13 mouse cellular contexts compared by ENCODE assay signal in the genomic region with DNA sequence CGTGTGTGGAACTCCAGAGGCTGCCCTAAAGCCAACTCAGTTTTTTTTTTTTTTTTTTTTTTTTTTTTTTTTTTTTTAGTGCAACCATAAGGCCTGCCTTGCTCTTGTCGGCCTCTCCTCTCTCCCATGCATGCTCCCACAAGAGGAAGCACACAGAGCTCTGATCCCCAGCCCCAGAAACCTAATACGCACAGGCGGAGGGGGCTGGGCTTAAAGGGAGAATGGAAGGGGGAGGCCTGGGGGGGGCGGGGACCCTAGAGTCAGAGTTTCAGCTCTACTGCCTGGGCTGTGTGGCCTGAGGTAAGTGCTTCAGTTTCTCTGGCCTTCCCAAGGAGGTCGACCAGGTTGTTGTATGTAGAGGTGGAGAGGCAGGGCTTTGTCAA. TPM values are rescaled to one million over a fixed set of nuclear protein-coding genes. Genes with fewer than 3 reads are reported as not detected.
DNase-seq lines count a peak whose midpoint lies in the region; ATAC-seq and TF ChIP-seq lines count a peak whose summit lies in the region.
"Had no signal": no experiment of that assay in that cellular context is flagged by ENCODE, and none has a peak within 500 bp of the region (broad histone marks: within the 10 kb centered on the region; RNA-seq: fewer than 3 reads in every experiment).

No protein-coding gene starts in this region.

- H3K27ac ChIP-seq in forebrain, embryonic 13.5 days, result no peak overlapping the region
- H3K27ac ChIP-seq in forebrain, postnatal 0 days (ENCODE audit: low read depth, low read length), result no peak overlapping the region
- H3K27ac ChIP-seq in liver, embryonic 12.5 days, result no peak overlapping the region
- no peak overlapping the region for H3K27ac ChIP-seq in liver, embryonic 11.5 days (ENCODE audit: low read depth, low read length)
- H3K27ac ChIP-seq in embryonic facial prominence, embryonic 11.5 days (replicated peaks; ENCODE audit: low read depth, low read length), result peak overlapping the region; percentile 42; the same call in 1 of the 2 replicates
- H3K27ac ChIP-seq in limb, embryonic 13.5 days, result peak overlapping the region; percentile 65; the same call in 1 of the 2 replicates
- H3K27ac ChIP-seq: heart, embryonic 13.5 days had no signal

- no peak for TF ChIP-seq CTCF in forebrain, postnatal 0 days (IDR thresholded peaks at IDR 0.05; ENCODE audit: low read depth)

- no peak overlapping the region for H3K4me3 ChIP-seq in forebrain, embryonic 13.5 days
- H3K4me3 ChIP-seq in forebrain, postnatal 0 days (ENCODE audit: low read depth, low read length), result no peak overlapping the region
- H3K4me3 ChIP-seq in liver, embryonic 12.5 days, result no peak overlapping the region
- H3K4me3 ChIP-seq in liver, embryonic 11.5 days (ENCODE audit: low read depth, low read length), result no peak overlapping the region
- no peak overlapping the region for H3K4me3 ChIP-seq in embryonic facial prominence, embryonic 11.5 days (ENCODE audit: low read depth, low read length)
- H3K4me3 ChIP-seq in limb, embryonic 13.5 days, result no peak overlapping the region
- H3K4me3 ChIP-seq: heart, embryonic 13.5 days; liver, embryonic 13.5 days; megakaryocyte, embryonic 14.5 days had no signal

- H3K27me3 ChIP-seq in forebrain, embryonic 13.5 days, result no peaks in the 10 kb centered on the region
- no peaks in the 10 kb centered on the region for H3K27me3 ChIP-seq in forebrain, postnatal 0 days (ENCODE audit: insufficient read depth, low read length)
- H3K27me3 ChIP-seq in liver, embryonic 12.5 days (replicated peaks), result peaks cover 24% of the 10 kb centered on the region
- peaks cover 14% of the 10 kb centered on the region for H3K27me3 ChIP-seq in liver, embryonic 11.5 days (replicated peaks; ENCODE audit: control insufficient read depth, insufficient read depth, low read length)
- H3K27me3 ChIP-seq in embryonic facial prominence, embryonic 11.5 days (ENCODE audit: control insufficient read depth, insufficient read depth, low read length), result no peaks in the 10 kb centered on the region
- peaks cover 9% of the 10 kb centered on the region; the same call in 1 of the 2 replicates for H3K27me3 ChIP-seq in limb, embryonic 13.5 days

- H3K4me1 ChIP-seq in forebrain, embryonic 13.5 days, result peaks cover 99% of the 10 kb centered on the region
- H3K4me1 ChIP-seq in forebrain, postnatal 0 days (ENCODE audit: insufficient read depth), result peaks cover 14% of the 10 kb centered on the region
- H3K4me1 ChIP-seq in liver, embryonic 12.5 days, result peaks cover 20% of the 10 kb centered on the region
- H3K4me1 ChIP-seq in liver, embryonic 11.5 days (replicated peaks; ENCODE audit: control insufficient read depth, insufficient read depth, low read length), result peaks cover 12% of the 10 kb centered on the region
- peaks cover 15% of the 10 kb centered on the region for H3K4me1 ChIP-seq in embryonic facial prominence, embryonic 11.5 days (ENCODE audit: control insufficient read depth, insufficient read depth, low read length)
- peaks cover 92% of the 10 kb centered on the region for H3K4me1 ChIP-seq in limb, embryonic 13.5 days
- H3K4me1 ChIP-seq: megakaryocyte, embryonic 14.5 days had no signal

- no peaks in the 10 kb centered on the region for H3K9me3 ChIP-seq in forebrain, embryonic 13.5 days (replicated peaks)
- no peaks in the 10 kb centered on the region for H3K9me3 ChIP-seq in forebrain, postnatal 0 days (ENCODE audit: low read length)
- H3K9me3 ChIP-seq in liver, embryonic 12.5 days (replicated peaks), result no peaks in the 10 kb centered on the region
- no peaks in the 10 kb centered on the region for H3K9me3 ChIP-seq in liver, embryonic 11.5 days (ENCODE audit: control insufficient read depth, low read length)
- H3K9me3 ChIP-seq in embryonic facial prominence, embryonic 11.5 days (replicated peaks; ENCODE audit: control insufficient read depth, low read length), result no peaks in the 10 kb centered on the region
- H3K9me3 ChIP-seq in limb, embryonic 13.5 days, result no peaks in the 10 kb centered on the region
- H3K9me3 ChIP-seq: heart, embryonic 13.5 days; liver, embryonic 13.5 days; megakaryocyte, embryonic 14.5 days had no signal

- H3K36me3 ChIP-seq in forebrain, embryonic 13.5 days (ENCODE audit: poor library complexity, severe bottlenecking), result peaks cover 31% of the 10 kb centered on the region
- H3K36me3 ChIP-seq in forebrain, postnatal 0 days (ENCODE audit: insufficient read depth), result no peaks in the 10 kb centered on the region
- H3K36me3 ChIP-seq in liver, embryonic 12.5 days, result no peaks in the 10 kb centered on the region
- no peaks in the 10 kb centered on the region for H3K36me3 ChIP-seq in liver, embryonic 11.5 days (ENCODE audit: control insufficient read depth, insufficient read depth, low read length)
- H3K36me3 ChIP-seq in embryonic facial prominence, embryonic 11.5 days (replicated peaks; ENCODE audit: control insufficient read depth, insufficient read depth, low read depth, low read length), result no peaks in the 10 kb centered on the region
- peaks cover 7% of the 10 kb centered on the region; the same call in 1 of the 2 replicates for H3K36me3 ChIP-seq in limb, embryonic 13.5 days
- H3K36me3 ChIP-seq: heart, embryonic 13.5 days; liver, embryonic 13.5 days had no signal

- DNase-seq in forebrain, postnatal 0 days, result no peak
- DNase-seq in liver, embryonic 11.5 days (ENCODE audit: low spot score), result no peak
- peak; percentile 75 for DNase-seq in embryonic facial prominence, embryonic 11.5 days (ENCODE audit: low spot score)
- no peak for DNase-seq in adrenal gland, adult 8-10 months
- DNase-seq in right cerebral cortex, postnatal 14 days, result no peak
- DNase-seq: liver, embryonic 13.5 days; thymus, adult 18-20 months had no signal

- ATAC-seq in forebrain, embryonic 13.5 days, result no peak
- no peak for ATAC-seq in forebrain, postnatal 0 days
- 0 out of 2 replicates have a peak, but pooled peaks have one; percentile 1 for ATAC-seq in liver, embryonic 12.5 days
- no peak for ATAC-seq in liver, embryonic 11.5 days (replicated peaks; ENCODE audit: low FRiP score)
- no peak for ATAC-seq in embryonic facial prominence, embryonic 11.5 days (replicated peaks; ENCODE audit: insufficient number of reproducible peaks, low FRiP score, low TSS enrichment, low read depth)
- peak; percentile 41; the same call in 1 of the 2 replicates for ATAC-seq in limb, embryonic 13.5 days (ENCODE audit: low FRiP score, low read depth)
- ATAC-seq: inflammation-experienced regulatory T-cells, adult 6 months had no signal

- H3K9ac ChIP-seq in forebrain, embryonic 13.5 days, result 0 out of 2 replicates have a peak overlapping the region, but pooled peaks have one; percentile 36
- H3K9ac ChIP-seq in forebrain, postnatal 0 days, result no peak overlapping the region
- no peak overlapping the region for H3K9ac ChIP-seq in liver, embryonic 12.5 days
- H3K9ac ChIP-seq in liver, embryonic 11.5 days (ENCODE audit: low read depth, low read length), result no peak overlapping the region
- H3K9ac ChIP-seq in embryonic facial prominence, embryonic 11.5 days (replicated peaks; ENCODE audit: low read length), result no peak overlapping the region
- 0 out of 2 replicates have a peak overlapping the region, but pooled peaks have one; percentile 51 for H3K9ac ChIP-seq in limb, embryonic 13.5 days
- H3K9ac ChIP-seq: liver, embryonic 13.5 days had no signal

- 57% methylated on average over 6 of the region's 6 CpGs for WGBS in forebrain, embryonic 13.5 days
- 51% methylated on average over 6 of the region's 6 CpGs for WGBS in forebrain, postnatal 0 days
- 49% methylated on average over 6 of the region's 6 CpGs for WGBS in liver, embryonic 12.5 days (ENCODE audit: insufficient replicate concordance)
- WGBS in liver, embryonic 11.5 days, result 38% methylated on average over 6 of the region's 6 CpGs
- WGBS in embryonic facial prominence, embryonic 11.5 days, result 18% methylated on average over 6 of the region's 6 CpGs
- 29% methylated on average over 6 of the region's 6 CpGs for WGBS in limb, embryonic 13.5 days

- H3K4me2 ChIP-seq in forebrain, embryonic 13.5 days, result no peak overlapping the region
- no peak overlapping the region for H3K4me2 ChIP-seq in forebrain, postnatal 0 days (ENCODE audit: low read depth)
- H3K4me2 ChIP-seq in liver, embryonic 12.5 days, result no peak overlapping the region
- no peak overlapping the region for H3K4me2 ChIP-seq in liver, embryonic 11.5 days
- no peak overlapping the region for H3K4me2 ChIP-seq in embryonic facial prominence, embryonic 11.5 days (ENCODE audit: low read depth, low read length)
- H3K4me2 ChIP-seq in limb, embryonic 13.5 days (replicated peaks), result peak overlapping the region; percentile 40; the same call in 1 of the 2 replicates
- H3K4me2 ChIP-seq: heart, embryonic 13.5 days; liver, embryonic 13.5 days had no signal

RNA-seq across cellular contexts. Expression of a gene that starts 6.0 kb away (rescaled TPM):
- polyA plus RNA-seq in forebrain, embryonic 13.5 days (2015; fragmentation: Nextera tagmentation; extraction: Ambion mirVana), result 10.9 and 14.4 TPM in 2 replicates
- 50.4 and 55.1 TPM in 2 replicates for total RNA-seq in forebrain, postnatal 0 days (2014; rRNA removed)
- polyA plus RNA-seq in forebrain, postnatal 0 days (2015; fragmentation: Nextera tagmentation; extraction: Ambion mirVana), result 5.0 and 6.2 TPM in 2 replicates
- 0.44 and 0.51 TPM in 2 replicates for polyA plus RNA-seq in liver, embryonic 12.5 days (2016; fragmentation: Nextera tagmentation; extraction: Ambion mirVana)
- polyA plus RNA-seq in liver, embryonic 11.5 days (2014; fragmentation: Nextera tagmentation; extraction: Ambion mirVana), result 0.52 and 0.59 TPM in 2 replicates
- 1.8 and 2.6 TPM in 2 replicates for polyA plus RNA-seq in embryonic facial prominence, embryonic 11.5 days (2014; fragmentation: Nextera tagmentation; extraction: Ambion mirVana)
- 5.7 and 6.4 TPM in 2 replicates for polyA plus RNA-seq in limb, embryonic 13.5 days (2015; fragmentation: Nextera tagmentation; extraction: Ambion mirVana)
- 10 to 100 TPM; 11.4 to 19.1 (median 14.7) TPM for total RNA-seq in adrenal gland, adult 8-10 months (2022)
- polyA plus RNA-seq: inflammation-experienced regulatory T-cells, adult 6 months had no signal

RNA-seq across cellular contexts. Expression of a gene that starts 45.5 kb away (rescaled TPM):
- polyA plus RNA-seq in forebrain, embryonic 13.5 days (2015; fragmentation: Nextera tagmentation; extraction: Ambion mirVana), result 0.08 and 0.15 TPM in 2 replicates
- 2.9 and 3.9 TPM in 2 replicates for total RNA-seq in forebrain, postnatal 0 days (2014; rRNA removed)
- polyA plus RNA-seq in forebrain, postnatal 0 days (2015; fragmentation: Nextera tagmentation; extraction: Ambion mirVana), result 0.52 and 1.3 TPM in 2 replicates
- polyA plus RNA-seq in liver, embryonic 12.5 days (2016; fragmentation: Nextera tagmentation; extraction: Ambion mirVana), result 0.46 and 0.50 TPM in 2 replicates
- 0.38 and 0.73 TPM in 2 replicates for polyA plus RNA-seq in liver, embryonic 11.5 days (2014; fragmentation: Nextera tagmentation; extraction: Ambion mirVana)
- polyA plus RNA-seq in embryonic facial prominence, embryonic 11.5 days (2014; fragmentation: Nextera tagmentation; extraction: Ambion mirVana), result 0.18 and 0.31 TPM in 2 replicates
- polyA plus RNA-seq in limb, embryonic 13.5 days (2015; fragmentation: Nextera tagmentation; extraction: Ambion mirVana), result 1.5 and 2.1 TPM in 2 replicates
- total RNA-seq in adrenal gland, adult 8-10 months (2022), result 10 to 100 TPM in 2 of 4 experiments, 1 to 10 TPM in 1, under 1 TPM in 1; 0.22 to 19.3 (median 7.5) TPM
- polyA plus RNA-seq: inflammation-experienced regulatory T-cells, adult 6 months had no signal

Comparison
In these comparisons a context has a peak if more than half of its experiments do, and no peak if none do; other contexts are left out.
1. ATAC-seq: peak in liver, embryonic 12.5 days (single experiment) and limb, embryonic 13.5 days (single experiment); none in forebrain, embryonic 13.5 days (single experiment), forebrain, postnatal 0 days (single experiment), liver, embryonic 11.5 days (single experiment) and embryonic facial prominence, embryonic 11.5 days (single experiment).
2. H3K9ac ChIP-seq: peak in forebrain, embryonic 13.5 days (single experiment) and limb, embryonic 13.5 days (single experiment); none in forebrain, postnatal 0 days (single experiment), liver, embryonic 12.5 days (single experiment), liver, embryonic 11.5 days (single experiment) and embryonic facial prominence, embryonic 11.5 days (single experiment).
3. H3K27ac ChIP-seq: peak in embryonic facial prominence, embryonic 11.5 days (single experiment) and limb, embryonic 13.5 days (single experiment); none in forebrain, embryonic 13.5 days (single experiment), forebrain, postnatal 0 days (single experiment), liver, embryonic 12.5 days (single experiment) and liver, embryonic 11.5 days (single experiment).